Mouse (Mus musculus): ENCODE results near the gene 4430402I18Rik.
A peak's percentile ranks its signal among the peaks of the same experiment; 100 is the strongest.
"Not testable (repeated sequence)": the region's sequence is repeated elsewhere in the genome, so short reads cannot be mapped to it uniquely, and the experiment has no call there.

The 4430402I18Rik gene

GRCm38 (mm10) chr19:28967652-28968051, at the start of gene 4430402I18Rik:
TSS of gene 4430402I18Rik (minus strand) at chr19:28967800.
- peak in 1 of 2 experiments; percentile 27 for DNase-seq (ENCODE audit: low spot score in 2 of 2)

- no peak for DNase-seq (ENCODE audit: low spot score in 2 of 2)
Measured at GRCm38 (mm10) chr19:29016786-29017185, 49.2 kb upstream of the 4430402I18Rik start.

- no peak for DNase-seq (ENCODE audit: low spot score in 2 of 2)
Measured at GRCm38 (mm10) chr19:29016204-29016765, 48.7 kb upstream of the 4430402I18Rik start.

- no peak for DNase-seq (ENCODE audit: low spot score in 2 of 2)
Measured at GRCm38 (mm10) chr19:29015410-29016203, 48.0 kb upstream of the 4430402I18Rik start.

- no peak for DNase-seq (ENCODE audit: low spot score in 2 of 2)
Measured at GRCm38 (mm10) chr19:29014466-29015055, 47.0 kb upstream of the 4430402I18Rik start.

- DNase-seq (ENCODE audit: low spot score in 2 of 2): no peak
Measured at GRCm38 (mm10) chr19:29011355-29011990, 43.9 kb upstream of the 4430402I18Rik start.

GRCm38 (mm10) chr19:29009046-29009445, 41.4 kb upstream of the 4430402I18Rik start:
- no peak for DNase-seq (ENCODE audit: low spot score in 2 of 2)

GRCm38 (mm10) chr19:29008069-29008706, 40.6 kb upstream of the 4430402I18Rik start:
- no peak for DNase-seq (ENCODE audit: low spot score in 2 of 2)

GRCm38 (mm10) chr19:29000321-29000720, 32.7 kb upstream of the 4430402I18Rik start:
- DNase-seq (ENCODE audit: low spot score in 2 of 2): not testable (repeated sequence)

GRCm38 (mm10) chr19:28997976-28998630, 30.5 kb upstream of the 4430402I18Rik start:
- DNase-seq (ENCODE audit: low spot score in 2 of 2): no peak

GRCm38 (mm10) chr19:28995366-28995765, 27.8 kb upstream of the 4430402I18Rik start:
- no peak for DNase-seq (ENCODE audit: low spot score in 2 of 2)

GRCm38 (mm10) chr19:28994870-28995269, 27.3 kb upstream of the 4430402I18Rik start:
- DNase-seq (ENCODE audit: low spot score in 2 of 2): peak; percentile 28 to 31

GRCm38 (mm10) chr19:28991391-28991790, 23.8 kb upstream of the 4430402I18Rik start:
- no peak for DNase-seq (ENCODE audit: low spot score in 2 of 2)

GRCm38 (mm10) chr19:28990590-28991221, 23.1 kb upstream of the 4430402I18Rik start:
- DNase-seq (ENCODE audit: low spot score in 2 of 2): peak in 1 of 2 experiments; percentile 19

- DNase-seq (ENCODE audit: low spot score in 2 of 2): peak; percentile 92 to 94
Measured at GRCm38 (mm10) chr19:28990194-28990589, 22.6 kb upstream of the 4430402I18Rik start, which contains the start of gene Cdc37l1. TSS of gene Cdc37l1 (plus strand) at chr19:28990352.

- DNase-seq (ENCODE audit: low spot score in 2 of 2): no peak
Measured at GRCm38 (mm10) chr19:28989515-28989914, 21.9 kb upstream of the 4430402I18Rik start.

- no peak for DNase-seq (ENCODE audit: low spot score in 2 of 2)
Measured at GRCm38 (mm10) chr19:28982617-28983016, 15.0 kb upstream of the 4430402I18Rik start.

- DNase-seq (ENCODE audit: low spot score in 2 of 2): peak in 1 of 2 experiments; percentile 69
Measured at GRCm38 (mm10) chr19:28974862-28975611, 7.4 kb upstream of the 4430402I18Rik start.

GRCm38 (mm10) chr19:28970251-28970650, 2.7 kb upstream of the 4430402I18Rik start:
- no peak for DNase-seq (ENCODE audit: low spot score in 2 of 2)

GRCm38 (mm10) chr19:28969231-28969630, 1.6 kb upstream of the 4430402I18Rik start:
- no peak for DNase-seq (ENCODE audit: low spot score in 2 of 2)

All from frontal cortex, postnatal 10 days (tissue).